Mouse (Mus musculus): ENCODE data around the gene Dcaf1.

Gene Dcaf1

GRCm38 (mm10) chr9:106906597-106906996 lies 84.9 kb downstream of the Dcaf1 start:
- DNase-seq (ENCODE audit: low read depth, low spot score), result no peak

DNA sequence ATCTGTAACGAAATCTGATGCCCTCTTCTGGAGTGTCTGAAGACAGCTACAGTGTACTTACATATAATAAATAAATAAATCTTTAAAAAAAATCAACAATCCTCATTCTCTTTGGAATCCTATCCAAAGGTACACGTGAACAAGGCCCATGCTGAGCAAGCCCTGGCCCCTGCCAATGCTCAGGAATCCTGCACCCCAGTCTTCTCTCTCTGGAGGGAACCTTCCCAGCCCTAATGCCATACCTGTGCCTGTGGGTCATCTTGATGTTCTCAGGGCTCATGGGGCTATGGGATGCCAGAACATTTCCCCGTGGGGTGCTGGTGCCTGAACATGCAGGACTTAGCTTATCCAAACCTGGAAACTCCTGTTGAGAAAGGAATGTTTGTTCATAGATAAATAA lies 86.5 kb downstream of the Dcaf1 start:
- DNase-seq (ENCODE audit: low read depth, low spot score), result no peak

DNA sequence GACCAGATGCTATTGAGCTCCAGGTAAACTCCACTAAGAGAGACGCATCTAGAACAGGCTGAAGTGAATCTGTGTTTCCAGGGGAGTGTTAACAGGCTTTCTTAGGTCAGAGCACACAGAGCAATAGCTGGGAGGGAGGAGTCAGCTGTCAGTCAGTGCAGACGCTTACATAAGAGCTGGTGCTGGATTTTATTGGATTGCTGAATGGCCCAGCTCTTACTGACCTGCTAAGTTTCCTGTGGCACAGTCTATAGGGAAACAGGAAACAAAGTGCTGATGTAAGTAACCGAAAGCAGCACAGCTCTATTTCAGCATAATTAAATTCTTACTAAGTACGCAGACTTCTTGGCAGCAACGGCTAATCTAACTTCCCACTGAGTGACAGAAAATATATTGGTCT lies 87.0 kb downstream of the Dcaf1 start:
- DNase-seq (ENCODE audit: low read depth, low spot score), result no peak

GRCm38 (mm10) chr9:106911624-106912023 lies 90.0 kb downstream of the Dcaf1 start:
- DNase-seq (ENCODE audit: low read depth, low spot score), result no peak

DNA sequence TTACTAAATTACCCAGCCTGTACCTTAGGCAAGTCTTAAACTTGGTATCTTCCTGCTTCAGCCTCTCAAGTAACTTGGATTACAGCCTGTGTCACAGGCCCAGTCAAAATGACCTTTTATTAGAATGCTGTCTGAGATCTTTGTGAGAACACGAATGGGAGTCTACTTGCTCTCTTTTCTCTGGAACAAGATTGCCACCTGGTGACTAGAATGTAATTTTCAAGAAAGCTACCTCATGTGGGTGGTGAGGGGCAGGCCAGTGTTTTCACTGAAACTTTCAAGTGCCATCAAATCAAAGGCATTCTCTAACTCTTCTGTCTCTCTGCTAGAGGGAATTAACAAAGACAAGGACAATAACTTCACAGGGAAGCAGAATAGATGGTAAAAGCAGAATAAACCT lies 92.1 kb downstream of the Dcaf1 start:
- no peak for DNase-seq (ENCODE audit: low read depth, low spot score)

- no peak for DNase-seq (ENCODE audit: low read depth, low spot score)
Measured at GRCm38 (mm10) chr9:106914878-106915277, 93.2 kb downstream of the Dcaf1 start.
